Mouse (Mus musculus) retina, adult 2 months (tissue): ENCODE results near the gene E030018B13Rik.

ENCODE experiments used
- DNase-seq: peaks from one replicate; pipeline ENCODE4 v3.0.0-alpha.2; 2012; ENCODE audit warnings: low read depth, low spot score

The E030018B13Rik gene

GRCm38 (mm10) chr7:63916268-63916907 lies at the start of gene E030018B13Rik:
E030018B13Rik (plus strand) TSS chr7:63916857.
- no peak for DNase-seq

- peak; percentile 39 for DNase-seq
Measured at GRCm38 (mm10) chr7:63868356-63868918, 48.2 kb upstream of the E030018B13Rik start.

- DNase-seq = no peak
Measured at GRCm38 (mm10) chr7:63871698-63872097, 45.0 kb upstream of the E030018B13Rik start.

GRCm38 (mm10) chr7:63873880-63874279 lies 42.8 kb upstream of the E030018B13Rik start:
- DNase-seq = no peak

GRCm38 (mm10) chr7:63875686-63876085 lies 41.0 kb upstream of the E030018B13Rik start:
- DNase-seq = no peak

- no peak for DNase-seq
Measured at GRCm38 (mm10) chr7:63876640-63877039, 40.0 kb upstream of the E030018B13Rik start.

GRCm38 (mm10) chr7:63877610-63878009 lies 39.0 kb upstream of the E030018B13Rik start:
- no peak for DNase-seq

- no peak for DNase-seq
Measured at GRCm38 (mm10) chr7:63879583-63879982, 37.1 kb upstream of the E030018B13Rik start.

- no peak for DNase-seq
Measured at GRCm38 (mm10) chr7:63882739-63883138, 33.9 kb upstream of the E030018B13Rik start.

- no peak for DNase-seq
Measured at GRCm38 (mm10) chr7:63885025-63885424, 31.6 kb upstream of the E030018B13Rik start.

GRCm38 (mm10) chr7:63887034-63887551 lies 29.6 kb upstream of the E030018B13Rik start:
- DNase-seq = no peak

- no peak for DNase-seq
Measured at GRCm38 (mm10) chr7:63887602-63888123, 29.0 kb upstream of the E030018B13Rik start.

GRCm38 (mm10) chr7:63888674-63889073 lies 28.0 kb upstream of the E030018B13Rik start:
- DNase-seq = no peak

- no peak for DNase-seq
Measured at GRCm38 (mm10) chr7:63889116-63889975, 27.3 kb upstream of the E030018B13Rik start.

- no peak for DNase-seq
Measured at GRCm38 (mm10) chr7:63891488-63892075, 25.1 kb upstream of the E030018B13Rik start.

- no peak for DNase-seq
Measured at GRCm38 (mm10) chr7:63893201-63893600, 23.5 kb upstream of the E030018B13Rik start.

GRCm38 (mm10) chr7:63893729-63894128 lies 22.9 kb upstream of the E030018B13Rik start:
- DNase-seq = no peak

- DNase-seq = no peak
Measured at GRCm38 (mm10) chr7:63894662-63895061, 22.0 kb upstream of the E030018B13Rik start.

GRCm38 (mm10) chr7:63895223-63895622 lies 21.4 kb upstream of the E030018B13Rik start:
- DNase-seq = no peak

- no peak for DNase-seq
Measured at GRCm38 (mm10) chr7:63896276-63896967, 20.2 kb upstream of the E030018B13Rik start.

- DNase-seq = peak; percentile 52
Measured at GRCm38 (mm10) chr7:63896968-63897468, 19.6 kb upstream of the E030018B13Rik start.
